Mouse (Mus musculus) brain, embryonic 14.5 days (tissue): ENCODE measurements around the gene Ptrh1. TPM values are rescaled to one million over a fixed set of nuclear protein-coding genes. Genes with fewer than 3 reads are reported as not detected.

ENCODE experiments used
- DNase-seq: peaks from one replicate; pipeline ENCODE4 v3.0.0-alpha.2; 2011; ENCODE audit warnings: low read depth
- CTCF ChIP-seq: fragments of 200-500 bp; IDR thresholded peaks from 2 replicates; pipeline ENCODE4 v1.5.1; 2012; ENCODE audit warnings: inconsistent platforms, mild to moderate bottlenecking, moderate library complexity, borderline replicate concordance; ENCODE audit not compliant: insufficient read depth, insufficient read length; ENCODE audit errors: extremely low read depth
- POLR2A ChIP-seq: fragments of 200-500 bp; IDR thresholded peaks from 2 replicates; pipeline ENCODE4 v1.6.1; 2012; ENCODE audit warnings: mild to moderate bottlenecking, inconsistent platforms, borderline replicate concordance; ENCODE audit not compliant: poor library complexity, insufficient read depth, insufficient read length, severe bottlenecking; ENCODE audit errors: extremely low read depth
- polyA plus RNA-seq: library from polyadenylated mRNA; depleted of rRNA; stranded (reverse); fragments of >200 nt; gene quantifications from 2 replicates; pipeline ENCODE4 v1.2.3, GENCODE M21; 2012; rRNA removed

Gene Ptrh1
- polyA plus RNA-seq = 7.1 and 8.7 TPM in 2 replicates

DNA sequence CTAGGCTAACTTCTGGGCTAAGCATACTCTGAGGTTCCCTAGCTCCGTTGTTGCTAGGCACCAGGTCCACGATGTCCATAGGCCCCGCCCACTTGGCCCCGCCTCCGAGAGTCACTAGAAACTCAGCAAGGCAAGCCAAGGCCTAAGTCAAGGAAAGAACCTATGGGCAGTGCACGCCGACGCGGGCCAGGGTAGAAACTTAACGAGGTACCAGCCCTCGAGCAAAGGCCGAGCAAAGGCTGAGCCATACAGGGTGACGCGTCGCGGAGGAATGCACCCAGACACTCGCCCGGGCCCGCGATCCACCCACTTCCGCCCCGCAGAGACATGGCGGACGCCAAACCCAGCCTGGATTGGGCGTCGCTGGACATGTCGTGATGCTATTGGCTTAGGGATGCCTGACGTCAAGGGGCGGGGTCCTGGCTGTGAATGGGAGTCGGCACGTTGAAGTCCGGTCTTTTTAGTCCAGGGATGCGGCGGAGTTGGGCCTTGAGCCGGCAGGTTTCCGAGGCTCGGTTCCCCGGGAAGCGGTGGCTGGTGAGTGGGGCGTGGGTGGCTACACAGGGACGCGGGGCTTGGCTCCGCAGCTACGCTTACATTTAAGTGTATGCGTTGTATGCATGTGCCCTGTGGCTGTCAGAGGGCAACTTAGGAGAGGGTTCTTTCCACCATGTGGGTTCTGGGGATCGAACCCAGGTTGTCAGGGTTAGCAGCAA lies at the start of gene Ptrh1, which contains the start of gene Ttc16:
Gene Ptrh1, plus strand, starts transcription at position 428 of the 716 bp plus-strand sequence.
Gene Ttc16, minus strand, starts transcription at position 275 of the 716 bp plus-strand sequence.
- DNase-seq = peak; percentile 98
- TF ChIP-seq CTCF (no peak), POLR2A (no peak)

DNA sequence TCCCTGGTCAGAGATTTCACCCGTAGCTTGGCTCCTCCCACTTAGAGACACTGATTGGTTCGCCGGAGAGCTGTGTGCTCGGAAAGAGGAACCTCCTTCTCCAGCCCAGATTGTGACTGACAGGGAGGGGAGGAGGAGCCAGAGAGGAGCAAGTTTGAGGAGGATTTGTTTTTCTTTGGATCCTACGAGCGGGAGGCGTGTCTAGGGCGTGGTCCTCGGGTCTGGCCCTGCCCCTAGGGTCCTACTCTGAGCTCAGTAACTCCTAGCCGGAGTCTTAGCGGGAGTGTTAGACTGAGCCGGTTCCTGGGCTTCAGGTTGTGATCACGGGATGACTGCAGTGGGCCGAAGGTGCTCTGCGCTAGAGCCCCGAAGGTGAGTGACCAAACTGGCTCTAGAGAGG lies 48.2 kb upstream of the Ptrh1 start:
- no peak for TF ChIP-seq CTCF
- TF ChIP-seq POLR2A = no peak
- peak; percentile 98 for DNase-seq

DNA sequence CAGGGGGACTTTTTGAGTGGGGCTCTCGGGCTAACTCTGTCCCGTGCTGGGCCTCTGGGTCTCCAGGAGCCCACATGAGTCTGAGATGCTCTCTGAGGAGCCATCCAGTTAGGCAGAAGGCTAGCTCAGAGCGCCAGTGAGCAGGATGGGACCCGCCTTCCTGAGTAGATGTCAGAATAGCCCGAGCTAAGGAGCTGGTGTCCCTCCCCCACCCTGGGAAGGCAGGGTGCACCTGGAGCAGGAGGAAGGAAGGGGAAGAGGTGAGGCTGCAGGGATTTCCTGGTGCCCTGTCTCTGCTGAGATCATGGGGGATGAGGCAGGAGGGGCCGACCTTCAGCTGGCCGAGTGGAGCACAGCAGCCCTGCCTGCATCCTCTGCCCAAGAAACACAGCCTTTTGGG lies 47.1 kb upstream of the Ptrh1 start:
- DNase-seq = no peak
- TF ChIP-seq POLR2A = no peak
- TF ChIP-seq CTCF = no peak

DNA sequence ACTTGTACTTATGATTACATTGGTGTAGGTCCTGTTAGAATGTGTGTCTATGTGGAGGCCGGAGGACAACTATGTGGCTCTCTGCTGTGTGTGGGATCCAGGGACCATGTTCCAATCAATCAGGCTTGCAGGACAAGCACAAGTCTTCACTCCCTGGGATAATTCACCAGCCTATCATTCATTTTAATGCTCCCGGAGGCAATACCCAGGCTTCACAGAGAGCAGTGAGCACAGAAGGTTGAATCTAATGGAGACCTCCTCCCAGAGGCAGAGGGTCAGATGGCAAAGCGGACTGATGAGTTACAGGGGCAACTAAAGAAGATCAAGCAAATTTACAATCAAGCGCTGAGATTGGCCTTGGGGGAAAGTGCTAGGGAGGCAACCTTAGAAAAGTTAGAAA lies 46.0 kb upstream of the Ptrh1 start:
- no peak for DNase-seq
- TF ChIP-seq CTCF = no peak
- no peak for TF ChIP-seq POLR2A

DNA sequence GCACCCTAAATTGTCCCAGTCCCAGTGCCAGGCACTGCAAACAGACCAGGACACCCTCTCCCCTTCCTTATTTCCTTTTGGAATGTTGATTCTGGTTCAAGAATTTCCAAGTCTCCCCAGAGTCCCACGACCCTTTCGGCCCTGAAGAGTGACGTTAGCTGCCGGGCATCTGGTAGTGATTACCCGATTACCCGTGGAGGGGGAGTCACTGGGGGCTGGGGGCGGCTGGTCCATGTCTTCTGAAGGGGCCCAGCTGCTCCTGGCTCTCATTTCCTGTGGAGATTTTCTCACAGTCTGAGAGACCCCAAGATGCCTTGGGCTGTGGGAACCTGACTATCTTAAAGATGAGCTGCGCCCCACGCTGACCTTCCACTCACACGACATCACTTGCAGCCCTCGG lies 44.7 kb upstream of the Ptrh1 start:
- no peak for TF ChIP-seq POLR2A
- no peak for TF ChIP-seq CTCF
- peak; percentile 24 for DNase-seq

DNA sequence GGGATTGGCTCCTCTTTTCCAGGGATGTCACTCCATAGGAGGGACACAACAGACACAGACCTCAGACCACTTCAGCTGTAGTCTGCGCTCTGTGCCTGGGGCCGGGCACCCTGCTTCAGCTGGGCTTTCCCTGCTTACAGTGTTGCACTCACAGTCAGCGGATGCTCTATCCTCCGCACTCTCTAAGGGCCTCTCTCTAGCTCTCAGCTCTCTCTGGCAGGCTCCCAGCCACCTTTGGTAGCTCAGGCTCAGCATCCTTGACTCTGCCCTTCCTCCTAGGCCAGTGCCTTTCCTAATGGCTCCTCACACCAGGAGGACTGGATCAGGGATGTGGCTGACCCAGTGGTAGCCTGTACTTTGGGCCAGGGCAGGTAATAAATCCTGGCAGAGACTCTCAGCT lies 43.7 kb upstream of the Ptrh1 start:
- TF ChIP-seq CTCF = no peak
- TF ChIP-seq POLR2A = no peak
- no peak for DNase-seq

DNA sequence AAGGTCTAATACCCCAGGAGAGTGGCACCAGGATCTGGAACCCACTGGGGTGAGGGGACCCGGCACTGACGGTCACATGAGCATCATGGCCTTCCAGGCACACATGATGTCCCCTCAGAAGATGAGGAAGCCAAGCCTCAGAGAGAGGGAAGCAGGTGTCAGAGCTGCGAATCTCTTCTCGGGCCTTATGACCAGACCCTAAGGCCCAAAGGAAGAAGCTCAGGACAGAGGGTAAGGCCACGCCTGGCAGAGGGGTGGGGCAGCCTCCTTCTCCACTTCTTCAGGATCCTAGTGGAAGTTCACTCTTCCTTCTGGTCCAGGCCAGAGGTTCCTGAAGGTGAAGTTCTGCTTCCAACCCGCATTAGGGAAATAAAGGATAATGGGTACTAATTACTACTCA lies 42.9 kb upstream of the Ptrh1 start:
- no peak for TF ChIP-seq POLR2A
- TF ChIP-seq CTCF = no peak
- no peak for DNase-seq

DNA sequence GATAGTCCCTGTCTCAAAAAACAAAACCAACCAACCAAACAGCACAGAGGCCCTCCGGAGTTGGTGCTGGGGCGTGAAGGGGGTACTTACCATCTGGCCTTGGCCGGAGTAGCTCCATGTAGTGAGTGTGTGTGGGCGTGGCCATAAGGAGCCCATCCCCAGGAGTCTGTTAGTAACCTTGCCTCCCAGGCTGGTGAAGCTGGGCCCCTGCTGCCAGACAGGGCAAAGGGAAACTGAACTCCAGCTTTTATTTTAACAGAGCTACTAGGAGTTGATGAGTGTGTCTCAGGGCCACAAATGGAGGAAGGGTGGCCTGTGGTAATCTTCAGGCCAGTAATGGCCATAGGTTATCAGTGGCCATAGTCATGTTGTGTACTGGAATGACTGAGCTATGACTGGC lies 41.1 kb upstream of the Ptrh1 start:
- no peak for DNase-seq
- TF ChIP-seq CTCF = no peak
- TF ChIP-seq POLR2A = no peak

DNA sequence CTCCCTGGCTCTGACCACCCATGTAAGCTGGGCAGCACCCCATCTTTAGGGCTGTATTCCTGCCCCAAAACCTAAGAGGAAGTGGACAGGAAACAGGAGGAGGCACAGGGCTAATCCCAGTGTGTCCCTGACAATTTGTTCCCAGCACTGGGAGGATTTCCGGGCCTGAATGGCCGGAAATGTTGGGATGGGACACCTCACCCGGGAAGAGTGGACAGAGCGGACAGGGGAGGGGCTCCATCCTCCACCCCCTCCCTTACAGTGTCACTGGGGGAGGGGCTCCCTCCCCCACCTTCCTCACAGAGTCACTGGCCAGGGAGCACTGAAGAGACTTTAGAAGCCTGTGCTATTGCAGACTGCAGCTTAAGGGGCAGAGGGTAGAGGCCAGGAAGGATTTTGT lies 40.7 kb upstream of the Ptrh1 start:
- DNase-seq = no peak
- TF ChIP-seq CTCF (no peak), POLR2A (no peak)

DNA sequence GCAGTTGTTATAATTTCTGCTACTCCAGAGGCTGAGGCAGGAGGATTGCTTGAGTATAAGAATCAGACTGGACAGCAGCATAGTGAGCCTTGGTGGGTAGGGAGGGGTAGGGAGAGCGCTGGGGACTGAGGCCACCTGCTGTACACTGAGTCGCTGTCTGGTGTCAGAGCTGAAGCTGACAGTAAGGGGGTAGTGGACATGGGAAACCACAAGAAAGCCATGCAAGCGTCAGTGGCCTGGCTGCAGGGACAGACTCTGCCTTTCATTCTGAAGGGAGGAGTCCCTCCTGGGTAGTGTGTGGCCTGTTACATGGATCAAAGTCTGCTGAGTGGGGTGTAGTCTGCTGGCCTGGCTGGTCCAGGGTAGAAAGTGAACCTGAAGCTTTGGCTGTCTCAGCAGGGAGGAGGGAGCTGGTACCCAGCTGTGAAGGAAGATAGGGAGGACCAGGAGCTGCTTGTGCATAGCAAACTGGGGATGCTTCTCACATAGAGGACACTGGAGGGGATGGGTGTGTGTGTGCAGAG lies 39.2 kb upstream of the Ptrh1 start:
- DNase-seq = no peak

DNA sequence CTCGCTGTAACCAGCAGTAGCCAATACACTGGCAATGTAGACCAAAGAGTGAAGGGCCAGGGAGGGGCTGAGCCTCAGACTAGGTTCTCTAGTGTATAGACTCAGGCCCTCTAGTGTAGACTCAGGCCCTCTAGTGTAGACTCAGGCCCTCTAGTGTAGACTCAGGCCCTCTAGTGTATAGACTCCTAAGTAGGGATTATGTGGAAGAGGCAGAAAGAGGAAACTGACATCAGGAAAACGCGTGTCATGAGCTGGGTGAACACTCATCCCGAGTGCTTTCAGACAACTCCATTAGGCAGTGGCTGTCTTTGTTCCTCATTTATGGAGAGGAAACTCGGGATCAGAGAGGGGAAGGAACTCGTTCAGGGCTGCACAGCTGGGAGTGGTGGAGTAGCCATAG lies 38.6 kb upstream of the Ptrh1 start:
- TF ChIP-seq CTCF = no peak
- no peak for TF ChIP-seq POLR2A
- no peak for DNase-seq

More for the DNA sequence above, 39.2 kb upstream of the Ptrh1 start:
- TF ChIP-seq POLR2A (no peak), CTCF (no peak)

DNA sequence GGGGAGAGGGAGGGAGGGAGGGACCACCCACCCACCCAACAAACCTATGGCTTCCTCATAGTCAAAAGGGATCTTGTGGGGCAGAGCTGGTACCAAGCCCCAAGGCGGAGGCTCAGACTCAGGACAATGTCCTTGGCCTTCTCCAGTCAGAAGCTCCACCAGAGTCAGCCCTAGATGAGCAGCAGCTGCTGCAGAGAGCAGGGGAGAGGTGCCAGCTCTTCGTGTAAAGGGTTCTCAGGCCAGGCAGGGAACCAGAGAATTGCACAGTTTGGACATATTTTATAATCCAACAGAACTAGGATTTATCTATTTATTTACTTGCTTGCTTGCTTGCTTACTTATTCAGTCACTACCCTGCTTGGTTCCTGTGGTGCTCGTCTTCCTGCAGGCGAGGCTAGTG lies 36.3 kb upstream of the Ptrh1 start:
- no peak for DNase-seq
- no peak for TF ChIP-seq POLR2A
- TF ChIP-seq CTCF = no peak

DNA sequence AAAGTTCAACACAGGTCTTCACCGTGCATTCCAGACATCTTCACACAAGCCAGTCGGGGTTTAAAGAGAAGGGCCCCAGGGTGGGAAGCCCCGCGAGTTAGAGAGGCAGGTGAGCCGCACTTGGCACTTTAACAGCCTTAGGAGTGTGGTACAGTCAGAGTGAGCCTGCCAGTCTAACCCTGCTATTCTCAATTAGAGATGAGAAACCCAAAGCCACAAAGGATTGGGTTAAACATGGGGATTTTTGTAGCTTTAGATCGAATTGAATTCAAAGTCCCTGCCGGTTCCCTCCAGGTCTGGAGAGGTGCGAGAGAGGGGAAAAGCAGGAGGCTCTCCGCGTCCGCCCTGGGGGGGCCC lies 34.7 kb upstream of the Ptrh1 start, which contains the start of gene 6330409D20Rik:
Gene 6330409D20Rik, minus strand, starts transcription at position 101 of the 357 bp plus-strand sequence.
- DNase-seq = no peak
- no peak for TF ChIP-seq POLR2A
- TF ChIP-seq CTCF = no peak
